Mouse (Mus musculus): ENCODE data around the gene Gal3st1.
"Not testable (repeated sequence)": the region's sequence is repeated elsewhere in the genome, so short reads cannot be mapped to it uniquely, and the experiment has no call there.

The Gal3st1 gene

DNA sequence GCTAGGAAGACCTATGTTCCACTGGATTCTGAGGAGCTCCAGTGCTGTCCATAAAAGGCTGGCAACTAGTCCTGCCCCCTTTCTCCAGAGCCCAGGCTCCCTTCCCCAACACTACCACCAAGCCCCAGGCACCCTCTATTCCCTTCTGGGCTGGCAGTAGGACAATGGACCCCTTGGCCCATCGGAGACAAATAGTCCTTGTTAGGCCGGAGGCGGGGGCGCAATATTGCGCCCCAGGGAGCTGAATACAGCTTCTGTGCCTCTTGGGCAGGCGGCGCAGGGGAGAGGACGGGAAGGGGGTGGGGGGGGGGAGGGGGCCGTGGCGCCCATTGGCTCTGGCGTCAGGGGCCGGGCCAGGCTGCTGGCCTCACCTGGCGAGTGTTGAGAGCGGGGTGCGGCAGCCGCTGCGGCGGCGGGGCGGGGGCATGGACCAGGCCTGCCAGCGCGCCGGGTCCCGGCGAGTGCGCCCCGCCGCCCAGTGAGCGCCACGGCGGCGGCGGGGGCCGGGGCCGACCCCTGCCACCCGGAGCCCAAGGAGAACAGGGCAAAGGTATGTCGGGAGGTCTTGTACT lies at the start of gene Gal3st1:
Gal3st1 (plus strand) TSS at position 346 of the 572 bp plus-strand sequence.
- in situ Hi-C loops (cut with MboI, MseI), result no loop called here

GRCm38 (mm10) chr11:3933756-3934285 lies 49.6 kb upstream of the Gal3st1 start:
- in situ Hi-C loops (cut with MboI, MseI), result no loop called here

GRCm38 (mm10) chr11:3935135-3935534 lies 48.3 kb upstream of the Gal3st1 start:
- in situ Hi-C loops (cut with MboI, MseI), result no loop called here

DNA sequence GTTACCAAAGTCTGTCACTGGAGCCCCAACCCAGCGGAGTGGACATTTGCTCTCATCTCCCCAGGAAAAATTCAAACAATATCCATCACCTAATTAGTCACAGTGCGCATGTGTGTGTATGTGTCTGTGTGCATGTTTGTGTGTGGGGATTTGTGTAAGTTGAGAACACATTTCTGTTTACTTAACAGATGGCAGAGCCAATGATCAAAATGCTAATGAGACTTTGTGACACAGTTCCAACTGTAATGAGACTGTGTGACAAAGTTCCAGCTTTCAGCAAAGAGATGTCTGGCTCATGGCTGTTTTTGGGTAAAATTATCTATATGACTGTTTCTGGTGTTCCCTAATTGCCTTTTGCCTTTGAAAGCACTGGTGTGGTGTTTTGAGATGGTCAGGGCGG lies 47.1 kb upstream of the Gal3st1 start:
- in situ Hi-C loops (cut with MboI, MseI), result no loop called here

- in situ Hi-C loops (cut with MboI, MseI), result no loop called here
These were observed 46.0 kb upstream of the Gal3st1 start for GRCm38 (mm10) chr11:3937321-3937874.

DNA sequence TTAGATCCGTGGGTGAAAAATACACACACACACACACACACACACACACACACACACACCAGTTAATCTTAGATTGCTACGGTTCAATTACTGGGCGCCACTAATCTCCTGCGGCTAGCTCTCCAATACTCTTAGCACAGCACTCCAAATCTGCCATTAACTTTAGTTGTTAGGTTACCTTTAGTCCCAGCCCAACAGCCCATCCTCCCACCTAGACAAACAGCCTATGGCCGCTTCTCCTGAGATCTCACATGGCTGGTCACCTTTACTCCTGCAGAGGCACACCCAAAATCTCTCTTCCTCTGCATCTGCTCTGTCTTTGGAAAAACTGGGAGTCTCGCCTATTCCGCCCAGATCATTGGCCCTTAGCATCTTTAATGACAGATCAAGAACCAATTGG lies 42.1 kb upstream of the Gal3st1 start:
- in situ Hi-C loops (cut with MboI, MseI), result no loop called here

DNA sequence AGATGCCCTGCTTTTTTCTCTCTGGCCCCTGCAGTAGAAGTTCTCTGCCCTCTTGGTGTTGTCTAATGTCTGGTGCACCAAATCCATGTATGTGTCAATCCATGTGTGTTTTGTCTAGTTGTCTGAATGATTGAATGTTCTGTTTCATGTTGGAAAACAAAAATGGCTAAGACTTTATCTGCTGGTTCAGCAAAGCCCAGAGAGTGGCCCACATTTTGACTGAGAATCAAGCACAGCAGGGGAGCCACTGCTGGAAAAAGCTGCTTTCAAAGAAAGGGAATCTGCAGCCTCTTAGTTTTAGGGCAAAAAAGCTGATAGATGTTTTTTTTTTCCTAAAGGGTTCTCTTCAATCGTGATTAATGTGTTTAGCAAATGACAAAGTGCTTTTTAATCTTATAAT lies 37.0 kb upstream of the Gal3st1 start:
- in situ Hi-C loops (cut with MboI, MseI), result no loop called here

GRCm38 (mm10) chr11:3954876-3955275 lies 28.6 kb upstream of the Gal3st1 start:
- in situ Hi-C loops (cut with MboI, MseI), result not testable (repeated sequence)

GRCm38 (mm10) chr11:3955371-3955770 lies 28.1 kb upstream of the Gal3st1 start:
- in situ Hi-C loops (cut with MboI, MseI), result not testable (repeated sequence)

DNA sequence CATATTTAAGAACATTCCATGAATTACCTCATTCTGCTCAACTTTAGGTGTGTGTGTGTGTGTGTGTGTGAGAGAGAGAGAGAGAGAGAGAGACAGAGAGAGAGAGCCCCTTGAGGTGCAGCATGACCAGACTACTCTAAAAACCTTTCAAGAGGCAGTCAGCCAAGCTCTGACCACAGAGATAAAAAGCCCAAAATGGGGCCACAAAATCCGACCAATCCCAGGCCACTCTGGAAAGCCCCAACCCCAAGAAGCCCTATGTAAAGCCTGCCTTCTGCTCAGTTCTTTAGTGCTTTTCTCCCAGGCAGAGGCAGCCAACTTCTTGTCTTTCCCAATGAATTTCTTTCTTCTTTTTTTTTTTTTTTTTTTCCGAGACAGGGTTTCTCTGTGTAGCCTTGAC lies 22.5 kb upstream of the Gal3st1 start:
- in situ Hi-C loops (cut with MboI, MseI), result no loop called here

- in situ Hi-C loops (cut with MboI, MseI), result no loop called here
These were observed 21.7 kb upstream of the Gal3st1 start for GRCm38 (mm10) chr11:3961761-3962160.

DNA sequence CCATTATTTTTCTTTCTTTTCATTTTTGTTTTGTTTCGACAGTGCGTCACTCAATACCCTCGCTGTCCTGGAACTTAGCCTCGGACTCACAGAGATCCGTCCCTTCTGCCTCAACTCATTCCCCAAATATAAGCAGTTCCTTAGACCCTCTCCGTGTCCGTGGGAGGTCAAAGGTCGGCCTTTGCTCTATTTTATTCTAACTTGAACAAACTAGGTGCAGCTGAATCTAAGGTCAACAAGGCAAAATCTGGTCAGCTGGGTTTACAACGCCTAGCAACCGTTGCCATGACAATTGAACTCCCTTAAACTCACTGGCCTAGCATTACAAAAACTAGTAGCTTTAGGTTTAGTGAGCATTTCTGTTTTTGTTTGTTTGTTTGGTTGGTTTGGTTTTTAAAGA lies 20.3 kb upstream of the Gal3st1 start:
- in situ Hi-C loops (cut with MboI, MseI), result no loop called here

DNA sequence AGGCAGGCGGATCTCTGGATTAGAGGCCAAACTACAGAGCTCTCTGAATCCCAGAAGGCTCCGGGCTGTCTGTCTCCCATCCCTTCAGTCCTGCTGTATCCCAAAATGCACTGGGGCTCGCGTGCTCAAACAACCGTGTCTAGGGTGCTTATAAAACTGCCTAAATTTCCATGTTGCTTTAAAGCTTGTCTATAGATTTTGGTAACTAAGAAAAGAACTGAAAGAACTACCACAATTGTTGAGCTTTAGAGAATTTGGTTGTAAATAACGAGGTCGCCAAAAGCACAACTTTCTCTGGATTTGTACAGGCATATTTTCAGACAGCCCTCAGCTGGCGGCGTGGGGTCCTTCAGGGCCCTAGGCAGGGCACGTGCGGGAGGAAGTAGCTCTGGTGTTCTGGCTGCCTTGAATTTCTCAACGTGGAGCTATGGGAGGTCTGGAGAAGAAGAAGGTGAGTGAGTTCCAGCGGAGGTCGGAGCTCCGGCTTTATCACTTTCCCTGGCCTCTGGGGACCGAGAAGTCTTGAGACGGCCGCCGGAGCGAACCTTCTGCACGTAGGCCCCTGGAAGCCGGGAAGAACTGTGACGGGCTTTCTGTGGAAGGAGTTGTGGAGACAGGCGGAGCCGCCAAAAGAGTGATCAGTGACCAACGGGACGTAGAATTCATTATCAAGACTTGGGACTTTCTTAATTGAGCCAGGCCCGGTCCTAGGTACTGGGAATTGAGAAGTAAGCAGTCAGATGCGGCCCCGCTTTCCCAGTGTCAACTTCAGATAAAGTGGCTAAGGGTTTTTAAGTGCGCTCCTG lies 19.6 kb upstream of the Gal3st1 start, which contains the start of gene Pes1:
Pes1 (plus strand) TSS at position 366 of the 806 bp plus-strand sequence.
- in situ Hi-C loops (cut with MboI, MseI), result no loop called here

- in situ Hi-C loops (cut with MboI, MseI), result no loop called here
These were observed 18.8 kb upstream of the Gal3st1 start for GRCm38 (mm10) chr11:3964416-3965172.

DNA sequence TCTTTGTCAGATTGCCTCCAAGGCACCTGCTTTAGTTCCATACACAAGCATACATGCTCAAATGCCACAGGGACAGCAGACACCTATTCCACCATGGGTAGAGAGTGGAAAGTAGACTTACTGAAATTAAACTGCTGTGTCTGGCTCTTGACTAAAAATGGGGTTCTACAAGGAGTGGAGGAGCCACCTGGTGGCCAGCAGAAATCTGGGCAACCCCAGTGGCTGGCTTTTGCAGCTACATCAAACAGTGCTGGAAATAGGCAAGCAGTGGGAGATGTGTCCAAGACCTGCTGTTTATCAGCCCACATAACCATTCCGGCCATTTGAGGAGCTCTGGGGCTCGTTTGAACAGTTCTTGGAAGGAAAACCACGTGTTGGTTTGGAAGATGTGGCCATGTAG lies 13.6 kb upstream of the Gal3st1 start:
- in situ Hi-C loops (cut with MboI, MseI), result no loop called here

GRCm38 (mm10) chr11:3970361-3970760 lies 13.1 kb upstream of the Gal3st1 start:
- in situ Hi-C loops (cut with MboI, MseI), result no loop called here

DNA sequence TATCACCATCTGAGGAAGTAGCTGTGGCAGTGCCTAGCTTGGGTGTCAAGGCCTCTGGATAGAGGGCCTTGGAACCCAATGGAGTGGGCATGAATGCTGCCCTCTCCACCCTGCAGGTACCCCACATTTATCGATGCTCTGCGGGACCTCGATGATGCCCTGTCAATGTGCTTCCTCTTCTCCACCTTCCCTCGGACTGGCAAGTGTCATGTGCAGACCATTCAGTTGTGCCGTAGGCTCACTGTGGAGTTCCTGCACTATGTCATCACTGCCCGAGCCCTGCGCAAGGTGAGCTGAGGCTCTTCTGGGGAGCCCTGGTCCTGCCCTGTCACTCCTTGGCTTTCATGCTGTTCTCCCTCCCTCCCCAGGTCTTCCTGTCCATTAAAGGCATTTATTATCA lies 10.4 kb upstream of the Gal3st1 start:
- in situ Hi-C loops (cut with MboI, MseI), result no loop called here

GRCm38 (mm10) chr11:3974311-3974710 lies 9.1 kb upstream of the Gal3st1 start:
- in situ Hi-C loops (cut with MboI, MseI), result no loop called here

DNA sequence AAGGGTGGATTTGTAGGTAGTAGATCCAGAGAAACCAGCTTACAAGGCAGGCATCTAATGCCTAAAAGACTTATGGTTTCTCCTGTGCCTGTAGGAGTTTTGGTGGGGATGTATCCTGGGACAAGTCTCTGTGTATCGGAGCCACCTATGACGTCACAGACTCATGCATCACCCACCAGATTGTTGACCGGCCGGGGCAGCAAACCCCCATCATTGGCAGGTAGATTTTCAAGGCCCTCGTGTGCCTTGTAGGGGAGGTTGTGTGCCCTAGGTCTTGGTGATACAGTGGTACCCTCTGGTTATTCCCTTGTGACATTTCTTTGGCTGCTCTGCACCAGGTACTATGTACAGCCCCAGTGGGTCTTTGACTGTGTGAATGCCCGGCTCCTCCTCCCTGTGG lies 6.8 kb upstream of the Gal3st1 start, which contains the start of gene 4930556J24Rik:
4930556J24Rik (minus strand) TSS at position 101 of the 400 bp plus-strand sequence.
- in situ Hi-C loops (cut with MboI, MseI), result no loop called here

GRCm38 (mm10) chr11:3978421-3978820 lies 5.0 kb upstream of the Gal3st1 start:
- in situ Hi-C loops (cut with MboI, MseI), result no loop called here

- in situ Hi-C loops (cut with MboI, MseI), result no loop called here
These were observed 1.9 kb upstream of the Gal3st1 start for GRCm38 (mm10) chr11:3981536-3981935.
